Mouse (Mus musculus) bone marrow macrophage, adult 2 months (primary cell): ENCODE data around the gene Plekhn1.

Experiments
- CTCF ChIP-seq: IDR thresholded peaks from 2 replicates; pipeline ENCODE4 v1.5.1; 2012; ENCODE audit warnings: low read depth, mild to moderate bottlenecking, low read length, moderate library complexity
- POLR2A ChIP-seq: IDR thresholded peaks from 2 replicates; pipeline ENCODE4 v1.6.1; 2012; ENCODE audit warnings: mild to moderate bottlenecking, low read depth, low read length, borderline replicate concordance

GRCm38 (mm10) chr4:156209963-156210635, 24.6 kb downstream of the Plekhn1 start:
- TF ChIP-seq POLR2A (no peak), CTCF (no peak)
